Mouse (Mus musculus): ENCODE data around the gene Mef2d. TPM values are rescaled to one million over a fixed set of nuclear protein-coding genes. Genes with fewer than 3 reads are reported as not detected.
A peak's percentile ranks its signal among the peaks of the same experiment; 100 is the strongest.

Mef2d gene
- polyA plus RNA-seq, 2 experiments: 6.4 to 10.3 TPM

- Histone ChIP-seq H3K27ac (no peak overlapping the region), H3K4me2 (ENCODE audit: low read depth) (no peak overlapping the region), H3K27me3 (ENCODE audit: control insufficient read depth, insufficient read depth, low read length) (no peaks in the 10 kb centered on the region), H3K4me3 (ENCODE audit: insufficient read depth in 1 of 2, low read depth in 2 of 2, low read length in 2 of 2) (no peak overlapping the region), H3K4me1 (replicated peaks; ENCODE audit: control insufficient read depth in 2 of 2, insufficient read depth in 2 of 2, low read length in 1 of 2) (no peaks in the 10 kb centered on the region), H3K9ac (replicated peaks) (no peak overlapping the region), H3K9me3 (ENCODE audit: control insufficient read depth, low read length) (no peaks in the 10 kb centered on the region), H3K36me3 (replicated peaks; ENCODE audit: control insufficient read depth, insufficient read depth, low read depth) (peaks cover 12% of the 10 kb centered on the region)
- no peak for DNase-seq (ENCODE audit: low read depth in 3 of 3, low spot score in 3 of 3)
- no peak for ATAC-seq (ENCODE audit: insufficient read depth)
- TF ChIP-seq EP300 (IDR thresholded peaks at IDR 0.05; ENCODE audit: low read depth) (no peak), CTCF (IDR thresholded peaks at IDR 0.05; ENCODE audit: low read depth) (no peak)
- WGBS (ENCODE audit: insufficient replicate concordance): 56% methylated on average over 6 of the region's 6 CpGs
Observed at GRCm38 (mm10) chr3:88102196-88102595, 40.0 kb upstream of the Mef2d start.

GRCm38 (mm10) chr3:88102611-88103010 is 39.6 kb upstream of the Mef2d start:
- no peak overlapping the region for H3K27ac ChIP-seq
- peak; percentile 55 for ATAC-seq (ENCODE audit: insufficient read depth)
- no peak for DNase-seq (ENCODE audit: low read depth in 3 of 3, low spot score in 3 of 3)
- no peak overlapping the region for H3K4me3 ChIP-seq (ENCODE audit: insufficient read depth in 1 of 2, low read depth in 2 of 2, low read length in 2 of 2)
- TF ChIP-seq EP300 (IDR thresholded peaks at IDR 0.05; ENCODE audit: low read depth): no peak
- TF ChIP-seq CTCF (IDR thresholded peaks at IDR 0.05; ENCODE audit: low read depth): no peak
- peaks cover 12% of the 10 kb centered on the region for H3K36me3 ChIP-seq (replicated peaks; ENCODE audit: control insufficient read depth, insufficient read depth, low read depth)
- no peak overlapping the region for H3K9ac ChIP-seq (replicated peaks)
- no peak overlapping the region for H3K4me2 ChIP-seq (ENCODE audit: low read depth)
- H3K4me1 ChIP-seq (replicated peaks; ENCODE audit: control insufficient read depth in 2 of 2, insufficient read depth in 2 of 2, low read length in 1 of 2): no peaks in the 10 kb centered on the region
- H3K9me3 ChIP-seq (ENCODE audit: control insufficient read depth, low read length): no peaks in the 10 kb centered on the region
- WGBS (ENCODE audit: insufficient replicate concordance): 47% methylated on average over 6 of the region's 6 CpGs
- no peaks in the 10 kb centered on the region for H3K27me3 ChIP-seq (ENCODE audit: control insufficient read depth, insufficient read depth, low read length)

- TF ChIP-seq EP300 (IDR thresholded peaks at IDR 0.05; ENCODE audit: low read depth) (no peak), CTCF (IDR thresholded peaks at IDR 0.05; ENCODE audit: low read depth) (no peak)
- no peak for ATAC-seq (ENCODE audit: insufficient read depth)
- Histone ChIP-seq H3K36me3 (replicated peaks; ENCODE audit: control insufficient read depth, insufficient read depth, low read depth) (peaks cover 9% of the 10 kb centered on the region), H3K9ac (replicated peaks) (no peak overlapping the region), H3K4me2 (ENCODE audit: low read depth) (no peak overlapping the region), H3K4me1 (replicated peaks; ENCODE audit: control insufficient read depth in 2 of 2, insufficient read depth in 2 of 2, low read length in 1 of 2) (no peaks in the 10 kb centered on the region), H3K9me3 (ENCODE audit: control insufficient read depth, low read length) (no peaks in the 10 kb centered on the region), H3K27me3 (ENCODE audit: control insufficient read depth, insufficient read depth, low read length) (no peaks in the 10 kb centered on the region), H3K4me3 (ENCODE audit: insufficient read depth in 1 of 2, low read depth in 2 of 2, low read length in 2 of 2) (no peak overlapping the region), H3K27ac (no peak overlapping the region)
- 83% methylated on average over 4 of the region's 4 CpGs for WGBS (ENCODE audit: insufficient replicate concordance)
- no peak for DNase-seq (ENCODE audit: low read depth in 3 of 3, low spot score in 3 of 3)
Observed at GRCm38 (mm10) chr3:88106126-88106525, 36.0 kb upstream of the Mef2d start.

- Histone ChIP-seq H3K4me2 (ENCODE audit: low read depth) (no peak overlapping the region), H3K9ac (replicated peaks) (no peak overlapping the region), H3K36me3 (replicated peaks; ENCODE audit: control insufficient read depth, insufficient read depth, low read depth) (peaks cover 2% of the 10 kb centered on the region), H3K4me1 (replicated peaks; ENCODE audit: control insufficient read depth in 2 of 2, insufficient read depth in 2 of 2, low read length in 1 of 2) (no peaks in the 10 kb centered on the region), H3K4me3 (ENCODE audit: insufficient read depth in 1 of 2, low read depth in 2 of 2, low read length in 2 of 2) (no peak overlapping the region), H3K27ac (no peak overlapping the region), H3K27me3 (ENCODE audit: control insufficient read depth, insufficient read depth, low read length) (no peaks in the 10 kb centered on the region), H3K9me3 (ENCODE audit: control insufficient read depth, low read length) (no peaks in the 10 kb centered on the region)
- ATAC-seq (ENCODE audit: insufficient read depth) (no peak), DNase-seq (ENCODE audit: low read depth in 3 of 3, low spot score in 3 of 3) (no peak)
- TF ChIP-seq EP300 (IDR thresholded peaks at IDR 0.05; ENCODE audit: low read depth): no peak
- no peak for TF ChIP-seq CTCF (IDR thresholded peaks at IDR 0.05; ENCODE audit: low read depth)
- 82% methylated on average over 6 of the region's 6 CpGs for WGBS (ENCODE audit: insufficient replicate concordance)
Observed at GRCm38 (mm10) chr3:88109126-88109525, 33.0 kb upstream of the Mef2d start.

GRCm38 (mm10) chr3:88114396-88114795 is 27.8 kb upstream of the Mef2d start:
- TF ChIP-seq CTCF (IDR thresholded peaks at IDR 0.05; ENCODE audit: low read depth): no peak
- no peaks in the 10 kb centered on the region for H3K27me3 ChIP-seq (ENCODE audit: control insufficient read depth, insufficient read depth, low read length)
- ATAC-seq (ENCODE audit: insufficient read depth) (no peak), DNase-seq (ENCODE audit: low read depth in 3 of 3, low spot score in 3 of 3) (no peak)
- H3K9ac ChIP-seq (replicated peaks): no peak overlapping the region
- no peak overlapping the region for H3K4me2 ChIP-seq (ENCODE audit: low read depth)
- no peak overlapping the region for H3K27ac ChIP-seq
- no peaks in the 10 kb centered on the region for H3K4me1 ChIP-seq (replicated peaks; ENCODE audit: control insufficient read depth in 2 of 2, insufficient read depth in 2 of 2, low read length in 1 of 2)
- WGBS (ENCODE audit: insufficient replicate concordance): 89% methylated on average over 12 of the region's 12 CpGs
- H3K4me3 ChIP-seq (ENCODE audit: insufficient read depth in 1 of 2, low read depth in 2 of 2, low read length in 2 of 2): no peak overlapping the region
- H3K36me3 ChIP-seq (replicated peaks; ENCODE audit: control insufficient read depth, insufficient read depth, low read depth): no peaks in the 10 kb centered on the region; the same call in 1 of the 2 replicates
- no peaks in the 10 kb centered on the region for H3K9me3 ChIP-seq (ENCODE audit: control insufficient read depth, low read length)

Measured in liver, embryonic 14.5 days (tissue).